Comparison of ENCODE assay signal across 9 mouse cellular contexts in genomic region chr3:97051264-97051744, GRCm38 (mm10).
A peak's percentile ranks its signal among the peaks of the same experiment; 100 is the strongest.
DNase-seq lines count a peak whose midpoint lies in the region; ATAC-seq and TF ChIP-seq lines count a peak whose summit lies in the region.
"Had no signal": no experiment of that assay in that cellular context is flagged by ENCODE, and none has a peak within 500 bp of the region (broad histone marks: within the 10 kb centered on the region; RNA-seq: fewer than 3 reads in every experiment).

No protein-coding gene starts in this region.

- peaks cover 7% of the 10 kb centered on the region; the same call in 1 of the 2 replicates for H3K36me3 ChIP-seq in heart, embryonic 15.5 days
- no peaks in the 10 kb centered on the region for H3K36me3 ChIP-seq in E14TG2a.4 (ENCODE audit: insufficient read depth, low read length)
- H3K36me3 ChIP-seq in limb, embryonic 14.5 days (ENCODE audit: control insufficient read depth, insufficient read depth, low read length): no peaks in the 10 kb centered on the region
- H3K36me3 ChIP-seq in forebrain, embryonic 12.5 days (replicated peaks): no peaks in the 10 kb centered on the region
- H3K36me3 ChIP-seq: midbrain, embryonic 12.5 days had no signal

- H3K9ac ChIP-seq in heart, embryonic 15.5 days: no peak overlapping the region
- H3K9ac ChIP-seq in limb, embryonic 14.5 days (ENCODE audit: low read depth, low read length, severe bottlenecking): no peak overlapping the region
- H3K9ac ChIP-seq in forebrain, embryonic 12.5 days: no peak overlapping the region
- H3K9ac ChIP-seq: midbrain, embryonic 12.5 days had no signal

- H3K9me3 ChIP-seq in heart, embryonic 15.5 days (replicated peaks): no peaks in the 10 kb centered on the region
- no peaks in the 10 kb centered on the region for H3K9me3 ChIP-seq in E14TG2a.4 (ENCODE audit: low read length)
- H3K9me3 ChIP-seq in limb, embryonic 14.5 days (ENCODE audit: control insufficient read depth, low read length): no peaks in the 10 kb centered on the region
- no peaks in the 10 kb centered on the region; the same call in 1 of the 2 replicates for H3K9me3 ChIP-seq in forebrain, embryonic 12.5 days

- DNase-seq in heart, adult 18-20 months: no peak
- peak; percentile 11 for DNase-seq in embryo, embryonic 10 days (ENCODE audit: low spot score)
- DNase-seq in limb, embryonic 14.5 days (ENCODE audit: low spot score): peak; percentile 21
- DNase-seq in right cerebral cortex, adult 18-20 months: no peak
- DNase-seq in gastrocnemius, postnatal 25 days: no peak

- H3K4me3 ChIP-seq in heart, embryonic 15.5 days: no peak overlapping the region
- 0 out of 2 replicates have a peak overlapping the region, but pooled peaks have one; percentile 3 for H3K4me3 ChIP-seq in E14TG2a.4 (replicated peaks; ENCODE audit: low read length)
- H3K4me3 ChIP-seq in limb, embryonic 14.5 days (replicated peaks; ENCODE audit: low read length): no peak overlapping the region
- no peak overlapping the region for H3K4me3 ChIP-seq in forebrain, embryonic 12.5 days (replicated peaks)
- H3K4me3 ChIP-seq: midbrain, embryonic 12.5 days had no signal

- peak overlapping the region; percentile 52 for H3K27ac ChIP-seq in heart, embryonic 15.5 days
- no peak overlapping the region for H3K27ac ChIP-seq in limb, embryonic 14.5 days (replicated peaks; ENCODE audit: low read depth, low read length)
- H3K27ac ChIP-seq in forebrain, embryonic 12.5 days: no peak overlapping the region
- H3K27ac ChIP-seq: midbrain, embryonic 12.5 days had no signal

- H3K4me1 ChIP-seq in heart, embryonic 15.5 days (replicated peaks): peaks cover 21% of the 10 kb centered on the region
- peaks cover 11% of the 10 kb centered on the region for H3K4me1 ChIP-seq in E14TG2a.4 (replicated peaks; ENCODE audit: low read depth, low read length)
- peaks cover 15% of the 10 kb centered on the region for H3K4me1 ChIP-seq in limb, embryonic 14.5 days (ENCODE audit: control insufficient read depth, insufficient read depth, low read length)
- peaks cover 8% of the 10 kb centered on the region; the same call in 1 of the 2 replicates for H3K4me1 ChIP-seq in forebrain, embryonic 12.5 days

- ATAC-seq in heart, embryonic 15.5 days (replicated peaks; ENCODE audit: insufficient number of reproducible peaks, insufficient read depth, low FRiP score, low read depth): 0 out of 2 replicates have a peak, but pooled peaks have one; percentile 45
- 0 out of 2 replicates have a peak, but pooled peaks have one; percentile 44 for ATAC-seq in limb, embryonic 14.5 days (ENCODE audit: low FRiP score, low read depth)
- no peak for ATAC-seq in forebrain, embryonic 12.5 days (ENCODE audit: low FRiP score)

- no peak for TF ChIP-seq CTCF in E14TG2a.4 (conservative IDR thresholded peaks at IDR 0.05; ENCODE audit: low read length)

- TF ChIP-seq POLR2A in limb, embryonic 14.5 days (IDR thresholded peaks at IDR 0.05; ENCODE audit: borderline replicate concordance, extremely low read depth, insufficient read depth, insufficient read length): no peak

- H3K27me3 ChIP-seq in heart, embryonic 15.5 days: no peaks in the 10 kb centered on the region
- no peaks in the 10 kb centered on the region for H3K27me3 ChIP-seq in E14TG2a.4 (ENCODE audit: insufficient read depth, low read length)
- no peaks in the 10 kb centered on the region for H3K27me3 ChIP-seq in limb, embryonic 14.5 days (ENCODE audit: control insufficient read depth, insufficient read depth, low read length)
- H3K27me3 ChIP-seq in forebrain, embryonic 12.5 days: no peaks in the 10 kb centered on the region
- H3K27me3 ChIP-seq: midbrain, embryonic 12.5 days had no signal

- WGBS in heart, embryonic 15.5 days: 25% methylated on average over 13 of the region's 13 CpGs
- 23% methylated on average over 13 of the region's 13 CpGs for WGBS in limb, embryonic 14.5 days
- 72% methylated on average over 13 of the region's 13 CpGs for WGBS in forebrain, embryonic 12.5 days

- peak overlapping the region; percentile 30 for H3K4me2 ChIP-seq in heart, embryonic 15.5 days
- H3K4me2 ChIP-seq in limb, embryonic 14.5 days (replicated peaks; ENCODE audit: low read depth, low read length, severe bottlenecking): no peak overlapping the region
- H3K4me2 ChIP-seq in forebrain, embryonic 12.5 days: no peak overlapping the region
- H3K4me2 ChIP-seq: midbrain, embryonic 12.5 days had no signal

Comparison
In these comparisons a context has a peak if more than half of its experiments do, and no peak if none do; other contexts are left out.
1. DNase-seq: peak in embryo, embryonic 10 days (single experiment) and limb, embryonic 14.5 days (single experiment); none in heart, adult 18-20 months (0 of 2), right cerebral cortex, adult 18-20 months (single experiment) and gastrocnemius, postnatal 25 days (single experiment).